Mouse (Mus musculus) liver, embryonic 13.5 days (tissue): ENCODE measurements around the gene Zyx. TPM values are rescaled to one million over a fixed set of nuclear protein-coding genes. Genes with fewer than 3 reads are reported as not detected.
A peak's percentile ranks its signal among the peaks of the same experiment; 100 is the strongest.

ENCODE experiments used
- ATAC-seq: fragments of 200-750 bp; cut with Nextera tagmentation; 2 replicates; pipeline ENCODE4 v1.8.0; 2017; ENCODE audit warnings: low read depth, mild to moderate bottlenecking, moderate number of reproducible peaks, moderate library complexity
- DNase-seq: peaks from one replicate; pipeline ENCODE4 v3.0.0; 2022
- H3K27ac ChIP-seq: fragments of 300-500 bp; sonication (generic); 2 replicates; pipeline ENCODE4 v1.5.1; 2015; ENCODE audit warnings: moderate library complexity, mild to moderate bottlenecking, inconsistent platforms
- H3K27me3 ChIP-seq: fragments of 300-500 bp; sonication (generic); 2 replicates; pipeline ENCODE4 v1.6.1; 2015; ENCODE audit warnings: mild to moderate bottlenecking, inconsistent platforms
- H3K36me3 ChIP-seq: fragments of 300-500 bp; sonication (generic); 2 replicates; pipeline ENCODE4 v1.6.1; 2015; ENCODE audit warnings: mild to moderate bottlenecking, inconsistent platforms
- H3K4me1 ChIP-seq: fragments of 300-500 bp; sonication (generic); replicated peaks from 2 replicates; pipeline ENCODE4 v1.6.1; 2015; ENCODE audit warnings: inconsistent platforms
- H3K4me2 ChIP-seq: fragments of 300-500 bp; sonication (generic); 2 replicates; pipeline ENCODE4 v1.6.1; 2015; ENCODE audit warnings: inconsistent platforms, mild to moderate bottlenecking, moderate library complexity
- H3K4me3 ChIP-seq: fragments of 300-500 bp; sonication (generic); replicated peaks from 2 replicates; pipeline ENCODE4 v1.5.1; 2015; ENCODE audit warnings: mild to moderate bottlenecking, inconsistent platforms
- H3K9ac ChIP-seq: fragments of 300-500 bp; sonication (generic); 2 replicates; pipeline ENCODE4 v1.6.1; 2015; ENCODE audit warnings: mild to moderate bottlenecking, inconsistent platforms
- H3K9me3 ChIP-seq: fragments of 300-500 bp; sonication (generic); replicated peaks from 2 replicates; pipeline ENCODE4 v1.6.1; 2016; ENCODE audit warnings: inconsistent platforms
- WGBS: fragments of 180-500 bp; shearing (Covaris S2); methylation state at CpG from one replicate; pipeline ENCODE4 v1.1.7; 2015; ENCODE audit not compliant: insufficient replicate concordance; 5-methylcytosine and 5-hydroxymethylcytosine counted together
- polyA plus RNA-seq: library from polyadenylated mRNA; unstranded; fragments of >200 nt; fragmentation: Nextera tagmentation; extraction: Ambion mirVana; gene quantifications from 2 replicates; pipeline ENCODE4 v1.2.1, GENCODE M21; 2015

Gene Zyx
- polyA plus RNA-seq, 1 experiment from 2014 or later = 36.5 TPM

GRCm38 (mm10) chr6:42360231-42360840 is 10.9 kb downstream of the Zyx start:
- Histone ChIP-seq H3K27me3 (no peaks in the 10 kb centered on the region), H3K36me3 (peaks cover 38% of the 10 kb centered on the region), H3K27ac (no peak overlapping the region), H3K4me1 (0 out of 2 replicates have a peak, but pooled peaks cover 8% of the 10 kb centered on the region), H3K4me3 (no peak overlapping the region), H3K9ac (no peak overlapping the region), H3K4me2 (no peak overlapping the region), H3K9me3 (no peaks in the 10 kb centered on the region)
- ATAC-seq (no peak), DNase-seq (no peak)
- WGBS = 69% methylated on average over 6 of the region's 6 CpGs

GRCm38 (mm10) chr6:42361041-42361895 is 11.8 kb downstream of the Zyx start:
- Histone ChIP-seq H3K9me3 (no peaks in the 10 kb centered on the region), H3K4me3 (no peak overlapping the region), H3K4me1 (0 out of 2 replicates have a peak, but pooled peaks cover 8% of the 10 kb centered on the region), H3K9ac (no peak overlapping the region), H3K4me2 (no peak overlapping the region), H3K36me3 (peaks cover 30% of the 10 kb centered on the region), H3K27ac (no peak overlapping the region), H3K27me3 (no peaks in the 10 kb centered on the region)
- no peak for ATAC-seq
- DNase-seq = no peak
- 75% methylated on average over 13 of the region's 13 CpGs for WGBS

DNA sequence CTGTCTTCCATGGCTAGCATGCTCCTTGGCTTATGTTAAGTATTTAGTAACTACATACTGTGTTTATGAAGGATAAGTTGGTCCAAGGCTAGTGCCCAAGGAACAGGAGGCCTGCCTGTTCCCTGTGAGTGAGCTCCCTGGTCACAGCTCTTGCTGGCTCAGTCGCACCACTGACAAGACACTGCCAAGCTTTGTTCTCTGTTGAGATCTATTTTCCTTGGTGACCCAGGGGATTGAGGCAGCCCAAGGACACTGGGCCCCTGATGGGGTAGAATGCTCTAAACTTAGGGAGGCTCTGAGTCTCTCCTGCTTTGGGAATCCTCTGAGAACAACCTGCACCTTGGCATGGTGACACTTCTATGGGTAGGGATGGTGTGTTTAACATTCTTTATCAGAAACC is 12.6 kb downstream of the Zyx start:
- H3K4me2 ChIP-seq = no peak overlapping the region
- no peaks in the 10 kb centered on the region for H3K9me3 ChIP-seq
- H3K36me3 ChIP-seq = peaks cover 23% of the 10 kb centered on the region
- no peak overlapping the region for H3K4me3 ChIP-seq
- no peak for ATAC-seq
- H3K27ac ChIP-seq = no peak overlapping the region
- H3K9ac ChIP-seq = no peak overlapping the region
- H3K4me1 ChIP-seq = 0 out of 2 replicates have a peak, but pooled peaks cover 8% of the 10 kb centered on the region
- H3K27me3 ChIP-seq = no peaks in the 10 kb centered on the region
- DNase-seq = no peak
- WGBS = 55% methylated on average over 1 of the region's 1 CpGs

- ATAC-seq = 0 out of 2 replicates have a peak, but pooled peaks have one; percentile 19
- Histone ChIP-seq H3K27ac (no peak overlapping the region), H3K4me3 (no peak overlapping the region), H3K9ac (no peak overlapping the region), H3K4me1 (0 out of 2 replicates have a peak, but pooled peaks cover 8% of the 10 kb centered on the region), H3K36me3 (peaks cover 19% of the 10 kb centered on the region), H3K9me3 (no peaks in the 10 kb centered on the region), H3K27me3 (no peaks in the 10 kb centered on the region), H3K4me2 (no peak overlapping the region)
- DNase-seq = no peak
- 67% methylated on average over 1 of the region's 1 CpGs for WGBS
Measured at GRCm38 (mm10) chr6:42362497-42362896, 13.1 kb downstream of the Zyx start.

DNA sequence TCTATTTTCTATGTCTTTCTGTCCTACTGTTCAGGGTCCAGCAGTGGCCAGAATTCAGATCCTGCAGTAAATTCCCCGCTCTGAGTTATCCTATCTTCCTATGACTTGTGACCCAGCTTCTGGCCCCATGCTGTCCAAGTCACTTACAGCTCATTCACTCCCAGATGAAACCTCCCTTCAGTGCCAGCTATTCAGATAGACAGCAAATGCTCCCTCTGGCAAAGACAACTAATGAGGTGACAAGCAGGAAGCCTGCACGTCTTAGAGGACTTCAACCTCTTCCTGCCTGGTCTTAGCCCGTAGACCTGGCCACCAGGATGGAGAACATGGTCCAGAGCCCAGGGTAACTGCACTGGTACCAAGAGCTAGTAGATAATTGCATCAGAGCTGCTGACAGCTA is 13.5 kb downstream of the Zyx start:
- whole genome bisulfite sequencing = 34% methylated on average over 3 of the region's 3 CpGs
- Histone ChIP-seq H3K27me3 (no peaks in the 10 kb centered on the region), H3K4me2 (no peak overlapping the region), H3K9ac (no peak overlapping the region), H3K36me3 (peaks cover 14% of the 10 kb centered on the region), H3K27ac (no peak overlapping the region), H3K4me1 (0 out of 2 replicates have a peak, but pooled peaks cover 8% of the 10 kb centered on the region), H3K9me3 (no peaks in the 10 kb centered on the region), H3K4me3 (no peak overlapping the region)
- no peak for ATAC-seq
- no peak for DNase-seq

- WGBS = 53% methylated on average over 4 of the region's 4 CpGs
- ATAC-seq = no peak
Measured at GRCm38 (mm10) chr6:42364066-42364465, 14.6 kb downstream of the Zyx start.

DNA sequence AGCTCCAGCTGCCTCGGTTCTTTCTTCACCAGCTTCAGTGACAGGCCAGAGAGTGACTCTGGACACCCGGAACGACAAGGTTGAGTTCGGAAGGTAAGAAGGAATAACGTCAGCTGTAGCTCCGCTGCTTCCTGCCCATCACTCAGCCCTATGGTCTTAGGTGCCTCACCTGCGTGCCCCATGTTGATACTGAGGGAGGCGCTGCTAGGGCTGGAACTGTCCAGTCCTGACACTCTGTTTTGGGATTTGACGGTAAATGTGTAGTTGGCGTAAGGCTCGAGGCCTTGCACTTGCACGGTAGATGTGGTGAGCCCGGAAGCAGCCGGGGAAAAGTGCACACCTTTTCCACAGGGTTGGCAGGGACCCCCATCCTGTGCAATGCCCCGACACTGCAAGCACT is 15.2 kb downstream of the Zyx start:
- no peak overlapping the region for H3K27ac ChIP-seq
- no peak for ATAC-seq
- no peaks in the 10 kb centered on the region; the same call in 1 of the 2 replicates for H3K36me3 ChIP-seq
- H3K4me3 ChIP-seq = no peak overlapping the region
- H3K9ac ChIP-seq = no peak overlapping the region
- 84% methylated on average over 15 of the region's 15 CpGs for WGBS
- no peaks in the 10 kb centered on the region for H3K27me3 ChIP-seq
- DNase-seq = no peak
- H3K9me3 ChIP-seq = no peaks in the 10 kb centered on the region
- H3K4me1 ChIP-seq = 0 out of 2 replicates have a peak, but pooled peaks cover 8% of the 10 kb centered on the region
- no peak overlapping the region for H3K4me2 ChIP-seq

More at GRCm38 (mm10) chr6:42364066-42364465, 14.6 kb downstream of the Zyx start:
- H3K4me3 ChIP-seq = no peak overlapping the region
- no peak overlapping the region for H3K4me2 ChIP-seq
- no peak overlapping the region for H3K9ac ChIP-seq
- no peaks in the 10 kb centered on the region for H3K27me3 ChIP-seq
- peaks cover 4% of the 10 kb centered on the region; the same call in 1 of the 2 replicates for H3K36me3 ChIP-seq
- no peak overlapping the region for H3K27ac ChIP-seq
- DNase-seq = no peak
- H3K4me1 ChIP-seq = 0 out of 2 replicates have a peak, but pooled peaks cover 8% of the 10 kb centered on the region
- H3K9me3 ChIP-seq = no peaks in the 10 kb centered on the region

DNA sequence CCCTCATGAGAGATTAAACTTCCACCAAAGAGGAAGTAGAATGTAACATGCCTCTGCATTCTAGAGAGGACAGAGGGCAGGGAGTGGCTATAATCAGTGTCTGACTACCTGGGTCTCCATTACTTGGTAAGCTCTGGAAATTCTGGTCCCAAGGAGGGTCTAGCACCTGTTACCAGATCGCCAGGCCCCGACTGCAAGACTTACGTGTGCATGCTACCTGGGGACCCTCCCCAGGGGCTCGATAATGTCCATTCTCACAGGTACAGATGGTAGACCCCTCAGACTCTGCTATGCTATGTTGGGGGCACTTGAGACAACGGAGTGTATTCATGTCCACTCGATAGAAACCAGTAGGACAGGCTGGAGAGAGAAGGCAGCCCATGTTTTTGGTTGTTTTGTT is 15.8 kb downstream of the Zyx start:
- WGBS = 74% methylated on average over 6 of the region's 6 CpGs
- ATAC-seq = no peak

DNA sequence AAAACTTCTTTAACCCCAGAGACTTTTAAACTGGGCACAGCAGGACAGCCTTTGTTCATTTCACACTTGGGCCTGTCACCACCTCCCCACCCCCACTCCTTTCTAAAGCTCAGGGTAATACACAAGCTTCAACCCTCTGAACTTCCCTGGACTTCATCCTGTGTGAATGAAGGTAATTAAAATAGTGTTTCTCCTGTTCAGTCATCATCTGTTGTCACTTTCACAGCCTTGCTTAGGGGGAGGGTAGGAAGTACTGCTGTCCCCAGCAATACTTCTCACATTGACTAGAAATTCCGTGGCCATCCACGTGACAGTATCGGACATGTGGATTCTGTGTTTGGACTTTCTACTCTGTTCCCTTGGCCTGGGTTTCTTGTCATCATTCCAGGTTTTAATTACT is 20.4 kb downstream of the Zyx start:
- Histone ChIP-seq H3K27me3 (no peaks in the 10 kb centered on the region), H3K4me1 (peaks cover 17% of the 10 kb centered on the region), H3K36me3 (no peaks in the 10 kb centered on the region), H3K27ac (no peak overlapping the region), H3K4me3 (no peak overlapping the region), H3K9me3 (no peaks in the 10 kb centered on the region), H3K9ac (no peak overlapping the region), H3K4me2 (no peak overlapping the region)
- WGBS = 59% methylated on average over 3 of the region's 3 CpGs
- no peak for DNase-seq
- ATAC-seq = no peak

More for the DNA sequence above, 15.8 kb downstream of the Zyx start:
- Histone ChIP-seq H3K9me3 (no peaks in the 10 kb centered on the region), H3K4me1 (0 out of 2 replicates have a peak, but pooled peaks cover 8% of the 10 kb centered on the region), H3K4me2 (no peak overlapping the region), H3K9ac (no peak overlapping the region), H3K4me3 (no peak overlapping the region), H3K36me3 (no peaks in the 10 kb centered on the region; the same call in 1 of the 2 replicates), H3K27ac (no peak overlapping the region), H3K27me3 (no peaks in the 10 kb centered on the region)
- DNase-seq = no peak

DNA sequence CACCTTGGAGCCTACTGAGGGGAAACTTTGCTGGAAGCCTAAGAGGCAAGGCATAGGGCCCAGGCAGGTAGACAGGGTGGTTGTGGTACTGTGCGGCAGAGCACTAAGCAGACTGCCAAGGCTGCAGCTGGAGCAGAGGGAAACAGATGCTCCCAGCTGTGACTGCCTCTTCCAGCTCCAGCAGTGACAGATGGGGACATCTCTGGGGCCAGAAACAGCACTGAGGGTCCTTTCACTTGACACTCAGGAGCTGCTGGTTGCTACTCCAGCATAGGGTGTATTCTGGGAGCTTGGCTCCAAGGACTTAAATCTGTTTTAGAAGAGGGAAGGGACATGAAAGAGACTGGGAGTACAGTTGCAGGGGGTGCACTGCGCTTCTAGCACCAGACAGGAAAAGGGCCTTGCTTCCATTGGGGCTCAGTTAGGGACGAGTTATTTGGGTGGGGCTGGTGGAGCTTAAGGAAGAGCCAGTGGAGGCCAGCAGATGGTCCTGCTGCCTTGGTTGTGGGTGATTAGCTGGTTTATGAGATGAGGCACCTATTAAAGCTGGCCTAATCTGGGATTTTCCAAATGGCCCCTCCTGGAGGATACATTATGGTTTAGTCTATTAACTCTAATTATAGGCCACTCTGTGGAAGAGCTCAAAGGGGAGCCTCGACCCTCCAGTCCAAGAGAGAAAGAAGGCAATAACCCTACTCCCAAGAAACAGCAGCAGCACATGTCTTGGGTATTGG is 21.4 kb downstream of the Zyx start:
- Histone ChIP-seq H3K27me3 (no peaks in the 10 kb centered on the region), H3K9ac (no peak overlapping the region), H3K27ac (no peak overlapping the region), H3K36me3 (no peaks in the 10 kb centered on the region), H3K4me3 (no peak overlapping the region), H3K9me3 (no peaks in the 10 kb centered on the region), H3K4me1 (peaks cover 20% of the 10 kb centered on the region), H3K4me2 (no peak overlapping the region)
- ATAC-seq (no peak), DNase-seq (no peak)
- WGBS = 49% methylated on average over 4 of the region's 4 CpGs

- Histone ChIP-seq H3K27me3 (no peaks in the 10 kb centered on the region), H3K27ac (no peak overlapping the region), H3K9me3 (no peaks in the 10 kb centered on the region), H3K4me1 (peaks cover 25% of the 10 kb centered on the region), H3K36me3 (no peaks in the 10 kb centered on the region), H3K4me2 (peak overlapping the region; percentile 71), H3K4me3 (0 out of 2 replicates have a peak overlapping the region, but pooled peaks have one; percentile 54), H3K9ac (no peak overlapping the region)
- ATAC-seq = no peak
- WGBS = 26% methylated on average over 3 of the region's 3 CpGs
- DNase-seq = no peak
Measured at GRCm38 (mm10) chr6:42372001-42372400, 22.6 kb downstream of the Zyx start.
